Mouse (Mus musculus): Measurements from ENCODE around the gene Msl1. TPM values are rescaled to one million over a fixed set of nuclear protein-coding genes. Genes with fewer than 3 reads are reported as not detected.

Gene Msl1
- polyA plus RNA-seq, 1 experiment from 2014 or later = 38.6 TPM

GRCm38 (mm10) chr11:98753264-98753663 is 42.1 kb upstream of the Msl1 start:
- Histone ChIP-seq H3K27me3 (no peaks in the 10 kb centered on the region), H3K4me2 (replicated peaks) (no peak overlapping the region), H3K4me1 (peaks cover 61% of the 10 kb centered on the region), H3K4me3 (no peak overlapping the region), H3K27ac (replicated peaks) (no peak overlapping the region), H3K9me3 (no peaks in the 10 kb centered on the region), H3K9ac (replicated peaks) (0 out of 2 replicates have a peak overlapping the region, but pooled peaks have one; percentile 28), H3K36me3 (peaks cover 21% of the 10 kb centered on the region; the same call in 1 of the 2 replicates)
- no peak for ATAC-seq (ENCODE audit: low FRiP score, low read depth)
- 84% methylated on average over 5 of the region's 5 CpGs for WGBS

GRCm38 (mm10) chr11:98754151-98754620 is 41.1 kb upstream of the Msl1 start:
- no peak for ATAC-seq (ENCODE audit: low FRiP score, low read depth)
- Histone ChIP-seq H3K27ac (replicated peaks) (0 out of 2 replicates have a peak overlapping the region, but pooled peaks have one; percentile 1), H3K4me2 (replicated peaks) (no peak overlapping the region), H3K36me3 (peaks cover 24% of the 10 kb centered on the region; the same call in 1 of the 2 replicates), H3K9me3 (no peaks in the 10 kb centered on the region), H3K4me1 (peaks cover 52% of the 10 kb centered on the region), H3K27me3 (no peaks in the 10 kb centered on the region), H3K9ac (replicated peaks) (no peak overlapping the region), H3K4me3 (no peak overlapping the region)
- WGBS = 81% methylated on average over 9 of the region's 9 CpGs

- H3K9me3 ChIP-seq = no peaks in the 10 kb centered on the region
- H3K9ac ChIP-seq (replicated peaks) = no peak overlapping the region
- peaks cover 47% of the 10 kb centered on the region for H3K4me1 ChIP-seq
- peaks cover 24% of the 10 kb centered on the region; the same call in 1 of the 2 replicates for H3K36me3 ChIP-seq
- H3K27me3 ChIP-seq = no peaks in the 10 kb centered on the region
- no peak overlapping the region for H3K4me2 ChIP-seq (replicated peaks)
- WGBS = 18% methylated on average over 7 of the region's 7 CpGs
- H3K27ac ChIP-seq (replicated peaks) = 0 out of 2 replicates have a peak overlapping the region, but pooled peaks have one; percentile 1
- no peak overlapping the region for H3K4me3 ChIP-seq
- ATAC-seq (ENCODE audit: low FRiP score, low read depth) = peak; percentile 35; the same call in 1 of the 2 replicates
Observed at GRCm38 (mm10) chr11:98754621-98755181, 40.6 kb upstream of the Msl1 start.

GRCm38 (mm10) chr11:98755726-98756380 is 39.5 kb upstream of the Msl1 start:
- peaks cover 31% of the 10 kb centered on the region for H3K36me3 ChIP-seq
- H3K27me3 ChIP-seq = no peaks in the 10 kb centered on the region; the same call in 1 of the 2 replicates
- H3K4me2 ChIP-seq (replicated peaks) = no peak overlapping the region
- 97% methylated on average over 6 of the region's 6 CpGs for WGBS
- no peaks in the 10 kb centered on the region for H3K9me3 ChIP-seq
- H3K4me1 ChIP-seq = peaks cover 35% of the 10 kb centered on the region
- no peak overlapping the region for H3K27ac ChIP-seq (replicated peaks)
- no peak overlapping the region for H3K9ac ChIP-seq (replicated peaks)
- no peak for ATAC-seq (ENCODE audit: low FRiP score, low read depth)
- H3K4me3 ChIP-seq = no peak overlapping the region

GRCm38 (mm10) chr11:98756711-98757110 is 38.6 kb upstream of the Msl1 start:
- Histone ChIP-seq H3K27ac (replicated peaks) (no peak overlapping the region), H3K27me3 (no peaks in the 10 kb centered on the region; the same call in 1 of the 2 replicates), H3K4me3 (no peak overlapping the region), H3K9me3 (no peaks in the 10 kb centered on the region), H3K36me3 (peaks cover 38% of the 10 kb centered on the region), H3K9ac (replicated peaks) (no peak overlapping the region), H3K4me1 (peaks cover 26% of the 10 kb centered on the region), H3K4me2 (replicated peaks) (no peak overlapping the region)
- ATAC-seq (ENCODE audit: low FRiP score, low read depth) = no peak
- WGBS = 90% methylated on average over 12 of the region's 12 CpGs

- Histone ChIP-seq H3K9ac (replicated peaks) (no peak overlapping the region), H3K9me3 (no peaks in the 10 kb centered on the region), H3K4me2 (replicated peaks) (no peak overlapping the region), H3K36me3 (peaks cover 55% of the 10 kb centered on the region), H3K4me1 (peaks cover 19% of the 10 kb centered on the region), H3K27ac (replicated peaks) (no peak overlapping the region), H3K27me3 (no peaks in the 10 kb centered on the region; the same call in 1 of the 2 replicates), H3K4me3 (no peak overlapping the region)
- 90% methylated on average over 4 of the region's 4 CpGs for WGBS
- ATAC-seq (ENCODE audit: low FRiP score, low read depth) = no peak
Observed at GRCm38 (mm10) chr11:98761939-98762338, 33.4 kb upstream of the Msl1 start.

- Histone ChIP-seq H3K4me3 (no peak overlapping the region), H3K9me3 (no peaks in the 10 kb centered on the region), H3K27ac (replicated peaks) (no peak overlapping the region), H3K4me2 (replicated peaks) (no peak overlapping the region), H3K27me3 (no peaks in the 10 kb centered on the region; the same call in 1 of the 2 replicates), H3K4me1 (peaks cover 29% of the 10 kb centered on the region), H3K36me3 (peaks cover 50% of the 10 kb centered on the region), H3K9ac (replicated peaks) (no peak overlapping the region)
- 60% methylated on average over 17 of the region's 17 CpGs for WGBS
- ATAC-seq (ENCODE audit: low FRiP score, low read depth) = no peak
Observed at GRCm38 (mm10) chr11:98762756-98763501, 32.4 kb upstream of the Msl1 start.

- Histone ChIP-seq H3K9ac (replicated peaks) (no peak overlapping the region), H3K4me3 (no peak overlapping the region), H3K9me3 (no peaks in the 10 kb centered on the region), H3K4me2 (replicated peaks) (no peak overlapping the region), H3K27me3 (no peaks in the 10 kb centered on the region; the same call in 1 of the 2 replicates), H3K36me3 (peaks cover 48% of the 10 kb centered on the region), H3K4me1 (peaks cover 34% of the 10 kb centered on the region), H3K27ac (replicated peaks) (no peak overlapping the region)
- WGBS = 89% methylated on average over 8 of the region's 8 CpGs
- ATAC-seq (ENCODE audit: low FRiP score, low read depth) = no peak
Observed at GRCm38 (mm10) chr11:98763502-98763861, 31.8 kb upstream of the Msl1 start.

GRCm38 (mm10) chr11:98764091-98764490 is 31.2 kb upstream of the Msl1 start:
- no peak overlapping the region for H3K9ac ChIP-seq (replicated peaks)
- H3K27me3 ChIP-seq = no peaks in the 10 kb centered on the region; the same call in 1 of the 2 replicates
- H3K4me2 ChIP-seq (replicated peaks) = no peak overlapping the region
- no peak overlapping the region for H3K27ac ChIP-seq (replicated peaks)
- peaks cover 39% of the 10 kb centered on the region for H3K4me1 ChIP-seq
- H3K36me3 ChIP-seq = peaks cover 51% of the 10 kb centered on the region
- 85% methylated on average over 18 of the region's 18 CpGs for WGBS
- no peaks in the 10 kb centered on the region for H3K9me3 ChIP-seq
- ATAC-seq (ENCODE audit: low FRiP score, low read depth) = no peak
- no peak overlapping the region for H3K4me3 ChIP-seq

GRCm38 (mm10) chr11:98764746-98765145 is 30.6 kb upstream of the Msl1 start:
- ATAC-seq (ENCODE audit: low FRiP score, low read depth) = no peak
- H3K4me3 ChIP-seq = no peak overlapping the region
- no peak overlapping the region for H3K9ac ChIP-seq (replicated peaks)
- peaks cover 39% of the 10 kb centered on the region for H3K4me1 ChIP-seq
- H3K9me3 ChIP-seq = no peaks in the 10 kb centered on the region
- no peak overlapping the region for H3K4me2 ChIP-seq (replicated peaks)
- H3K27ac ChIP-seq (replicated peaks) = no peak overlapping the region
- peaks cover 58% of the 10 kb centered on the region for H3K36me3 ChIP-seq
- H3K27me3 ChIP-seq = no peaks in the 10 kb centered on the region; the same call in none of the 2 replicates

GRCm38 (mm10) chr11:98765421-98766309 is 29.7 kb upstream of the Msl1 start:
- Histone ChIP-seq H3K27me3 (no peaks in the 10 kb centered on the region; the same call in 1 of the 2 replicates), H3K27ac (replicated peaks) (peak overlapping the region; percentile 86), H3K4me1 (peaks cover 39% of the 10 kb centered on the region), H3K9me3 (no peaks in the 10 kb centered on the region), H3K36me3 (peaks cover 57% of the 10 kb centered on the region), H3K4me3 (no peak overlapping the region), H3K9ac (replicated peaks) (no peak overlapping the region; the same call in 1 of the 2 replicates), H3K4me2 (replicated peaks) (no peak overlapping the region)
- no peak for ATAC-seq (ENCODE audit: low FRiP score, low read depth)
- WGBS = 52% methylated on average over 7 of the region's 9 CpGs

Measured in midbrain, embryonic 12.5 days (tissue).